Mouse (Mus musculus) heart, embryonic 12.5 days (tissue): ENCODE data around the gene Ccdc85c. TPM values are rescaled to one million over a fixed set of nuclear protein-coding genes. Genes with fewer than 3 reads are reported as not detected.
A peak's percentile ranks its signal among the peaks of the same experiment; 100 is the strongest.

Source experiments
- ATAC-seq: fragments of 200-750 bp; cut with Nextera tagmentation; 2 replicates; pipeline ENCODE4 v1.8.0; 2017; ENCODE audit warnings: moderate TSS enrichment, moderate library complexity; ENCODE audit not compliant: insufficient number of reproducible peaks, low FRiP score
- H3K27ac ChIP-seq: fragments of 300-500 bp; sonication (generic); 2 replicates; pipeline ENCODE4 v1.5.1; 2016; ENCODE audit warnings: mild to moderate bottlenecking, moderate library complexity; ENCODE audit not compliant: poor library complexity, severe bottlenecking
- H3K27me3 ChIP-seq: fragments of 300-500 bp; sonication (generic); replicated peaks from 2 replicates; pipeline ENCODE4 v1.6.1; 2016; ENCODE audit warnings: mild to moderate bottlenecking, moderate library complexity
- H3K36me3 ChIP-seq: fragments of 300-500 bp; sonication (generic); 2 replicates; pipeline ENCODE4 v1.6.1; 2016; ENCODE audit warnings: mild to moderate bottlenecking, moderate library complexity
- H3K4me1 ChIP-seq: fragments of 300-500 bp; sonication (generic); replicated peaks from 2 replicates; pipeline ENCODE4 v1.6.1; 2016; ENCODE audit warnings: mild to moderate bottlenecking
- H3K4me2 ChIP-seq: fragments of 300-500 bp; sonication (generic); 2 replicates; pipeline ENCODE4 v1.6.1; 2016; ENCODE audit warnings: mild to moderate bottlenecking, moderate library complexity
- H3K4me3 ChIP-seq: fragments of 300-500 bp; sonication (generic); 2 replicates; pipeline ENCODE4 v1.5.1; 2016; ENCODE audit warnings: mild to moderate bottlenecking
- H3K9ac ChIP-seq: fragments of 300-500 bp; sonication (generic); 2 replicates; pipeline ENCODE4 v1.6.1; 2016; ENCODE audit warnings: mild to moderate bottlenecking, moderate library complexity
- H3K9me3 ChIP-seq: fragments of 300-500 bp; sonication (generic); replicated peaks from 2 replicates; pipeline ENCODE4 v1.6.1; 2016; ENCODE audit warnings: mild to moderate bottlenecking, moderate library complexity
- WGBS: fragments of 180-500 bp; shearing (Covaris S2); methylation state at CpG from one replicate; pipeline ENCODE4 v1.1.7; 2016; 5-methylcytosine and 5-hydroxymethylcytosine counted together
- polyA plus RNA-seq: library from polyadenylated mRNA; unstranded; fragments of >200 nt; fragmentation: Nextera tagmentation; extraction: Ambion mirVana; gene quantifications from 2 replicates; pipeline ENCODE4 v1.2.1, GENCODE M21; 2016

Ccdc85c gene
- 5.9 and 6.0 TPM in 2 replicates for polyA plus RNA-seq

DNA sequence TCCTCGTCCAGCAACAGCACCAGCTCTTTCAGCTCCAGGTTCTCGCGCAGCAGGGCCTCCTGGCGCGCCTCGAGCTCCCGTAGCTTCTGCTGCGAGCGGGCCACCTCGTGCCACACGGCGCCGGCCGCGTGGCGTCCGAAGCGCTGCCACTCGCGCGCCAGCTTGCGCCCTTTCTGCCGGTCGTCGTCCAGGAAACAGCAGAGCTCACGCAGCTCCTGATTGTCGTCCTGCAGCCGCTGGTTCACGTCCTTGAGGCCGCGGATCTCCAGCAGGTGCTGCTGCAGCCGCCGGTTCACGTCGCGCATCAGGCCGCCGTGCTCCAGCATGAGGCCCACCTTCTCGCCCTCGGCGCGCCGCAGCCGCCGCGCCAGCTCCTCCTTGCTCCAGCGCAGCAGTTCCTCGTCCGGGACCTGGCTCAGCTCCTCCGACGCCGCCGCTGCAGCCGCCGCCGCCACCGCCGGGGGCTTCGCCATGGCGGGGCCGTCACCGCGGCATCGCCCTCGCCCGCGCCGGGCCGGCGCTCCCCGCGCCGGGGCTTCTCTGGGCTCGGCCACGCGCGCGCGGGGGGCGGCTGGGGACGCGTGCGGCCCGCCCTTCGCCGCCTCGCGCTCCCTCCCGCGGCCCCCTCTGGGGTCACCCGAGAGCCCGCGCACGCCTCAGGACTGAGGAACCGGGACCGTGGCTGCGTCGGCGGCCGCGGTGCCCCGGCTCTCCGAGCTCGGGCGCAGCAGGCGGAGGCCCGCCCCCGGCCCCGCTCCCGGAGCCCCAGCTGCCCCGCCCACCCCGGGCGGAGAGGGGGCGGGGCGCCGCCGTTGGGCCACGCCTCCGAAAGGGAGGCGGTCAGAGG is at the start of gene Ccdc85c:
TSS of gene Ccdc85c (minus strand) at position 765 of the 847 bp plus-strand sequence.
- under 1% methylated on average over 109 of the region's 120 CpGs for WGBS
- Histone ChIP-seq H3K4me3 (peak within 1 kb of the TSS; percentile 62), H3K9me3 (no peaks in the 10 kb centered on the region), H3K27me3 (peaks cover 14% of the 10 kb centered on the region), H3K9ac (peak within 1 kb of the TSS; percentile 81), H3K27ac (peak within 1 kb of the TSS; percentile 44), H3K4me1 (peaks cover 70% of the 10 kb centered on the region), H3K36me3 (no peaks in the 10 kb centered on the region), H3K4me2 (peak within 1 kb of the TSS; percentile 99)
- ATAC-seq: peak; percentile 0; the same call in 1 of the 2 replicates

GRCm38 (mm10) chr12:108320096-108320495 is 44.9 kb upstream of the Ccdc85c start:
- H3K36me3 ChIP-seq: no peaks in the 10 kb centered on the region
- no peak overlapping the region for H3K4me3 ChIP-seq
- no peaks in the 10 kb centered on the region for H3K9me3 ChIP-seq
- H3K27me3 ChIP-seq: peaks cover 64% of the 10 kb centered on the region
- WGBS: 19% methylated on average over 8 of the region's 8 CpGs
- no peak overlapping the region for H3K27ac ChIP-seq
- no peak overlapping the region for H3K4me2 ChIP-seq
- peaks cover 31% of the 10 kb centered on the region for H3K4me1 ChIP-seq
- ATAC-seq: no peak
- no peak overlapping the region for H3K9ac ChIP-seq

GRCm38 (mm10) chr12:108318499-108318898 is 43.3 kb upstream of the Ccdc85c start:
- no peak for ATAC-seq
- H3K27me3 ChIP-seq: peaks cover 67% of the 10 kb centered on the region
- WGBS: 7% methylated on average over 37 of the region's 37 CpGs
- H3K9me3 ChIP-seq: no peaks in the 10 kb centered on the region
- H3K27ac ChIP-seq: no peak overlapping the region
- 0 out of 2 replicates have a peak overlapping the region, but pooled peaks have one; percentile 1 for H3K9ac ChIP-seq
- no peaks in the 10 kb centered on the region for H3K36me3 ChIP-seq
- peaks cover 31% of the 10 kb centered on the region for H3K4me1 ChIP-seq
- H3K4me2 ChIP-seq: peak overlapping the region; percentile 53
- peak overlapping the region; percentile 27 for H3K4me3 ChIP-seq

GRCm38 (mm10) chr12:108317826-108318430 is 42.7 kb upstream of the Ccdc85c start:
- Histone ChIP-seq H3K9me3 (no peaks in the 10 kb centered on the region), H3K4me2 (peak overlapping the region; percentile 53), H3K36me3 (no peaks in the 10 kb centered on the region), H3K27me3 (peaks cover 67% of the 10 kb centered on the region), H3K4me3 (peak overlapping the region; percentile 27; the same call in 1 of the 2 replicates), H3K27ac (no peak overlapping the region), H3K4me1 (peaks cover 31% of the 10 kb centered on the region), H3K9ac (0 out of 2 replicates have a peak overlapping the region, but pooled peaks have one; percentile 1)
- no peak for ATAC-seq
- WGBS: 14% methylated on average over 18 of the region's 18 CpGs

GRCm38 (mm10) chr12:108317201-108317738 is 42.0 kb upstream of the Ccdc85c start:
- Histone ChIP-seq H3K9ac (no peak overlapping the region), H3K27me3 (peaks cover 66% of the 10 kb centered on the region), H3K4me2 (no peak overlapping the region), H3K27ac (no peak overlapping the region), H3K36me3 (no peaks in the 10 kb centered on the region), H3K9me3 (no peaks in the 10 kb centered on the region), H3K4me3 (no peak overlapping the region), H3K4me1 (peaks cover 31% of the 10 kb centered on the region)
- no peak for ATAC-seq
- 6% methylated on average over 9 of the region's 9 CpGs for WGBS

GRCm38 (mm10) chr12:108316655-108317054 is 41.4 kb upstream of the Ccdc85c start:
- Histone ChIP-seq H3K36me3 (no peaks in the 10 kb centered on the region), H3K27ac (no peak overlapping the region), H3K4me2 (no peak overlapping the region), H3K4me1 (peaks cover 31% of the 10 kb centered on the region), H3K9me3 (no peaks in the 10 kb centered on the region), H3K27me3 (peaks cover 60% of the 10 kb centered on the region), H3K4me3 (no peak overlapping the region), H3K9ac (no peak overlapping the region)
- ATAC-seq: no peak
- 33% methylated on average over 6 of the region's 6 CpGs for WGBS

DNA sequence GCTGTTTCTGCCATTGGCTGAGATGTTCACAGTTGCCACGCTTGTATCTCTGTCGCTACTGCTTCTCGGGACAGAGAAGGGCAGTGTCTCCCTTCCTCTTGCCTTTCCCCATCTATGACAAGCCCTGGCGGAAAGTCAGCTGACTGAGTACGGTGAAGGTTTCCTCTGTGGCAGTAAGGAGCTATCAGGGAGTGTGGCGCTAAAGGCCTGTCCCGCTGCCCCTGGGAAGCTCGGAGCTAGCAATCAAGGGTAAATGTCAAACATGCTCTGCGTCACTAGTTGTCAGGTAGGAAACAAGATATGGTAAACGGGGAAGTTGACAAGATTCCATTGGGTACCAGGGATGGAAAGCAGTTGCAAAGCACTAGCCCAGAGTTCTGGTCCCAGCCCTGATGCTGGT is 40.6 kb upstream of the Ccdc85c start:
- H3K27me3 ChIP-seq: peaks cover 56% of the 10 kb centered on the region
- ATAC-seq: no peak
- 22% methylated on average over 10 of the region's 10 CpGs for WGBS

DNA sequence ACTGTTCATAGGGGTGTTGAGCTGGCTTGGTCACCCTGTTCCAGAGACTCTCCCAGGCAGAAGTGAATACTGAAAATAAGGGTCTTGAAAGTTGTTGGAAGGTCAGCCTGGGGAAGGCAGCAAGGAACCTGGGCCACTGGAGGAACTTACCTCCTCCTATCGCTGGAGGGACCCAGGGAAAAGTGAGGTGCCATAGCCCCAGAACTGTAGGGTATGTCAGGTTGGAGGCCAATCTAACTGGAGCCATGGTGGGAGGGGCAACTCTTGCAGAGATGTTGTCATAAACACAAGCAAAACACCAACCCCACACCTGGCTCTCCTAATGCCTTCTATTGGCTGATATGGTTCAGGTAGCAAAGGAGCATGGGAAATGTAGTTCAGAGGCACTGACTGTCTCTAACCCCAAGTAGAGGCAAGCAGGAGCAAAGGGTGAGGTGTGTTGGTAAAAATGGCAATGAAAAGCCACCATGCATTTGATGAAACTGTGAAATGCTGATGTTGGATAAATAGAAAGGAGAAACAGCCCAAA is 38.1 kb upstream of the Ccdc85c start:
- no peak overlapping the region for H3K4me2 ChIP-seq
- 72% methylated on average over 1 of the region's 1 CpGs for WGBS
- no peak for ATAC-seq

More for the DNA sequence above, 40.6 kb upstream of the Ccdc85c start:
- Histone ChIP-seq H3K4me1 (peaks cover 31% of the 10 kb centered on the region), H3K27ac (no peak overlapping the region), H3K9ac (no peak overlapping the region), H3K9me3 (no peaks in the 10 kb centered on the region), H3K4me2 (no peak overlapping the region), H3K36me3 (no peaks in the 10 kb centered on the region), H3K4me3 (no peak overlapping the region)

DNA sequence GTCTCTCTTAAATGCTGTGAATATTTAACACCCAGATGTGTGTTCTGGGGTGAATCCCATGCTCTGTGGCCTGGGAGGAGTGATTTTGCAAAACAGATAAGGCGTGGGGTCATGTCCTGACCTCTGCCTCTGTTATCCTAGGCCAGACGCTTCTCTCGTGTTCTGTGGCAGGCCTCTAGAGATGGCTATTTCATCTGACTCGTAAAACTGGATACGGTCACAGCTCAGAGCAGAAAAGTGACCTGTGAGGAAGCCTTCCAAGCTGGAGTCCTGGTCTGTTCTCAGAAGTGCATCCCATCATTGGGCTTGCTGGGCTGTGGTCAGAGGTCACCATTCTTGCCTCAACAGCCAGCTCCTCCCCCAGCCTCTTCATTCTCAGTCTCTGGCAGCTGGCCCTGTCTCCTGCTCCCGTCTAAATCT is 37.2 kb upstream of the Ccdc85c start:
- no peak overlapping the region for H3K4me2 ChIP-seq
- peaks cover 32% of the 10 kb centered on the region for H3K27me3 ChIP-seq
- peaks cover 10% of the 10 kb centered on the region; the same call in 1 of the 2 replicates for H3K4me1 ChIP-seq
- H3K9me3 ChIP-seq: no peaks in the 10 kb centered on the region
- H3K9ac ChIP-seq: no peak overlapping the region
- no peak overlapping the region for H3K4me3 ChIP-seq
- H3K27ac ChIP-seq: no peak overlapping the region
- WGBS: 50% methylated on average over 6 of the region's 6 CpGs
- no peak for ATAC-seq
- no peaks in the 10 kb centered on the region for H3K36me3 ChIP-seq

More for the DNA sequence above, 38.1 kb upstream of the Ccdc85c start:
- Histone ChIP-seq H3K4me3 (no peak overlapping the region), H3K4me1 (peaks cover 17% of the 10 kb centered on the region), H3K9me3 (no peaks in the 10 kb centered on the region), H3K27ac (no peak overlapping the region), H3K9ac (no peak overlapping the region), H3K27me3 (peaks cover 35% of the 10 kb centered on the region), H3K36me3 (no peaks in the 10 kb centered on the region)

GRCm38 (mm10) chr12:108311741-108312290 is 36.6 kb upstream of the Ccdc85c start:
- 90% methylated on average over 27 of the region's 27 CpGs for WGBS

More at GRCm38 (mm10) chr12:108311741-108312290, 36.6 kb upstream of the Ccdc85c start:
- H3K4me3 ChIP-seq: no peak overlapping the region
- H3K27me3 ChIP-seq: peaks cover 30% of the 10 kb centered on the region
- H3K36me3 ChIP-seq: no peaks in the 10 kb centered on the region
- H3K9me3 ChIP-seq: no peaks in the 10 kb centered on the region
- peaks cover 4% of the 10 kb centered on the region; the same call in 1 of the 2 replicates for H3K4me1 ChIP-seq
- ATAC-seq: no peak
- no peak overlapping the region for H3K27ac ChIP-seq
- no peak overlapping the region for H3K4me2 ChIP-seq
- H3K9ac ChIP-seq: no peak overlapping the region
